Mouse (Mus musculus) ES-E14 (cell line): ENCODE data around the gene Dnttip1.

Source experiments
- CHD2 ChIP-seq: IDR thresholded peaks from 2 replicates; pipeline ENCODE4 v1.6.1; 2014; ENCODE audit warnings: mild to moderate bottlenecking, low read depth, low read length, inconsistent platforms
- HCFC1 ChIP-seq: IDR thresholded peaks from 2 replicates; pipeline ENCODE4 v1.6.1; 2012; ENCODE audit warnings: low read length, inconsistent platforms, borderline replicate concordance; ENCODE audit not compliant: insufficient read depth
- ZNF384 ChIP-seq: IDR thresholded peaks from 2 replicates; pipeline ENCODE4 v1.6.1; 2012; ENCODE audit warnings: low read depth, low read length, inconsistent platforms

- no peak for TF ChIP-seq CHD2
- TF ChIP-seq ZNF384 = no peak
- no peak for TF ChIP-seq HCFC1
Measured at GRCm38 (mm10) chr2:164731719-164732118, 14.1 kb upstream of the Dnttip1 start.
